Comparison of ENCODE assay signal across 7 mouse cellular contexts in genomic region chr11:62624341-62625291, GRCm38 (mm10). TPM values are rescaled to one million over a fixed set of nuclear protein-coding genes. Genes with fewer than 3 reads are reported as not detected.
DNase-seq lines count a peak whose midpoint lies in the region; ATAC-seq and TF ChIP-seq lines count a peak whose summit lies in the region.

No protein-coding gene starts in this region.

- no peak overlapping the region for H3K4me3 ChIP-seq in C2C12 (ENCODE audit: insufficient read depth, poor library complexity, severe bottlenecking)
- H3K4me3 ChIP-seq in forebrain, embryonic 11.5 days (ENCODE audit: low read depth, low read length) = no peak overlapping the region
- no peak overlapping the region for H3K4me3 ChIP-seq in intestine, postnatal 0 days (ENCODE audit: low read depth, low read length)
- no peak overlapping the region for H3K4me3 ChIP-seq in liver, embryonic 14.5 days (ENCODE audit: insufficient read depth in 1 of 2, low read depth in 2 of 2, low read length in 2 of 2)

- 70% methylated on average over 10 of the region's 10 CpGs for WGBS in forebrain, embryonic 11.5 days
- WGBS in intestine, postnatal 0 days = 19% methylated on average over 10 of the region's 10 CpGs
- 40% methylated on average over 10 of the region's 10 CpGs for WGBS in liver, embryonic 14.5 days (ENCODE audit: insufficient replicate concordance)

- TF ChIP-seq CTCF in C2C12 (IDR thresholded peaks at IDR 0.05; ENCODE audit: control insufficient read depth, insufficient read depth, insufficient read length) = no peak
- no peak for TF ChIP-seq CTCF in intestine, postnatal 0 days (IDR thresholded peaks at IDR 0.05; ENCODE audit: low read depth)
- TF ChIP-seq CTCF in liver, embryonic 14.5 days (IDR thresholded peaks at IDR 0.05; ENCODE audit: low read depth) = no peak

- H3ac ChIP-seq in C2C12 (ENCODE audit: control insufficient read depth, insufficient read length, low read depth) = peak overlapping the region; percentile 13

- 0 out of 2 replicates have a peak overlapping the region, but pooled peaks have one; percentile 31 for H3K27ac ChIP-seq in forebrain, embryonic 11.5 days (ENCODE audit: low read depth, low read length)
- peak overlapping the region; percentile 95 for H3K27ac ChIP-seq in intestine, postnatal 0 days (ENCODE audit: low read depth, low read length)
- no peak overlapping the region for H3K27ac ChIP-seq in liver, embryonic 14.5 days

- ATAC-seq in forebrain, embryonic 11.5 days (replicated peaks; ENCODE audit: low FRiP score) = no peak
- ATAC-seq in intestine, postnatal 0 days = peak; percentile 90
- ATAC-seq in liver, embryonic 14.5 days (ENCODE audit: insufficient read depth) = peak; percentile 82

- no peak overlapping the region for H3K4me2 ChIP-seq in forebrain, embryonic 11.5 days (ENCODE audit: low read depth, low read length, severe bottlenecking)
- peak overlapping the region; percentile 28 for H3K4me2 ChIP-seq in intestine, postnatal 0 days (replicated peaks; ENCODE audit: low read depth)
- H3K4me2 ChIP-seq in liver, embryonic 14.5 days (ENCODE audit: low read depth) = no peak overlapping the region

- no peaks in the 10 kb centered on the region for H3K79me2 ChIP-seq in C2C12 (ENCODE audit: control insufficient read depth, insufficient read depth)

- peaks cover 3% of the 10 kb centered on the region for H3K36me3 ChIP-seq in C2C12 (ENCODE audit: control insufficient read depth, insufficient read depth)
- no peaks in the 10 kb centered on the region for H3K36me3 ChIP-seq in forebrain, embryonic 11.5 days (ENCODE audit: control insufficient read depth, insufficient read depth, low read length)
- peaks cover 9% of the 10 kb centered on the region for H3K36me3 ChIP-seq in intestine, postnatal 0 days (ENCODE audit: control insufficient read depth, insufficient read depth)
- H3K36me3 ChIP-seq in liver, embryonic 14.5 days (replicated peaks; ENCODE audit: control insufficient read depth, insufficient read depth, low read depth) = no peaks in the 10 kb centered on the region

- peaks cover 1% of the 10 kb centered on the region for H3K79me3 ChIP-seq in C2C12 (ENCODE audit: low read depth)

- no peak for TF ChIP-seq EP300 in liver, embryonic 14.5 days (IDR thresholded peaks at IDR 0.05; ENCODE audit: low read depth)

- peak; percentile 60 for DNase-seq in 3134 (ENCODE audit: extremely low read depth, insufficient read length, low spot score)
- no peak for DNase-seq in forebrain, embryonic 11.5 days (ENCODE audit: low spot score)
- DNase-seq in liver, embryonic 14.5 days (ENCODE audit: low read depth in 3 of 3, low spot score in 3 of 3) = no peak
- peak; percentile 54 for DNase-seq in telencephalon, adult 2 months (ENCODE audit: low read depth, low spot score)
- DNase-seq in thymus, postnatal 25 days = no peak

- peaks cover 14% of the 10 kb centered on the region for H3K4me1 ChIP-seq in forebrain, embryonic 11.5 days (replicated peaks; ENCODE audit: control insufficient read depth, insufficient read depth, low read length)
- H3K4me1 ChIP-seq in intestine, postnatal 0 days (replicated peaks; ENCODE audit: control insufficient read depth, insufficient read depth, low read length) = peaks cover 20% of the 10 kb centered on the region; the same call in 1 of the 2 replicates
- H3K4me1 ChIP-seq in liver, embryonic 14.5 days (replicated peaks; ENCODE audit: control insufficient read depth in 2 of 2, insufficient read depth in 2 of 2, low read length in 1 of 2) = peaks cover 14 to 25% of the 10 kb centered on the region in 2 experiments

- H3K27me3 ChIP-seq in C2C12 (ENCODE audit: control insufficient read depth, insufficient read depth, insufficient read length) = no peaks in the 10 kb centered on the region
- no peaks in the 10 kb centered on the region for H3K27me3 ChIP-seq in forebrain, embryonic 11.5 days (ENCODE audit: control insufficient read depth, insufficient read depth, low read length)
- H3K27me3 ChIP-seq in intestine, postnatal 0 days (replicated peaks; ENCODE audit: control insufficient read depth, insufficient read depth, low read length) = no peaks in the 10 kb centered on the region
- no peaks in the 10 kb centered on the region for H3K27me3 ChIP-seq in liver, embryonic 14.5 days (ENCODE audit: control insufficient read depth, insufficient read depth, low read length)

- no peaks in the 10 kb centered on the region for H3K9me3 ChIP-seq in forebrain, embryonic 11.5 days (ENCODE audit: control insufficient read depth, low read length)
- H3K9me3 ChIP-seq in intestine, postnatal 0 days (ENCODE audit: control insufficient read depth) = no peaks in the 10 kb centered on the region
- no peaks in the 10 kb centered on the region for H3K9me3 ChIP-seq in liver, embryonic 14.5 days (ENCODE audit: control insufficient read depth, low read length)

- no peak overlapping the region for H3K9ac ChIP-seq in forebrain, embryonic 11.5 days (ENCODE audit: low read length)
- H3K9ac ChIP-seq in intestine, postnatal 0 days (ENCODE audit: low read depth, low read length) = no peak overlapping the region
- no peak overlapping the region for H3K9ac ChIP-seq in liver, embryonic 14.5 days (replicated peaks)

TF ChIP-seq in C2C12, 6 proteins besides CTCF, POLR2A, EP300 and RAD21:
- TF ChIP-seq MAX (IDR thresholded peaks at IDR 0.05) (no peak), CEBPB (IDR thresholded peaks at IDR 0.05; ENCODE audit: low read depth) (peak; percentile 48)

RNA-seq across cellular contexts. Expression of gene Lrrc75a, which starts 23.7 kb away (rescaled TPM):
- polyA plus RNA-seq in C2C12 (2012; fragmentation: generic; extraction: Trizol) = 12.5 TPM
- 14.3 and 20.7 TPM in 2 replicates for polyA plus RNA-seq in forebrain, embryonic 11.5 days (2014; fragmentation: Nextera tagmentation; extraction: Ambion mirVana)
- 31.9 and 32.3 TPM in 2 replicates for polyA plus RNA-seq in intestine, postnatal 0 days (2015; fragmentation: Nextera tagmentation; extraction: Ambion mirVana)
- polyA plus RNA-seq in liver, embryonic 14.5 days (2012; rRNA removed) = 0.93 and 1.1 TPM in 2 replicates
- polyA plus RNA-seq in liver, embryonic 14.5 days (2014; fragmentation: Nextera tagmentation; extraction: Ambion mirVana) = 0.99 and 1.3 TPM in 2 replicates

RNA-seq across cellular contexts. Expression of gene Mmgt2, which starts 23.8 kb away (rescaled TPM):
- 29.1 TPM for polyA plus RNA-seq in C2C12 (2012; fragmentation: generic; extraction: Trizol)
- polyA plus RNA-seq in forebrain, embryonic 11.5 days (2014; fragmentation: Nextera tagmentation; extraction: Ambion mirVana) = 37.8 and 41.1 TPM in 2 replicates
- 62.2 and 67.7 TPM in 2 replicates for polyA plus RNA-seq in intestine, postnatal 0 days (2015; fragmentation: Nextera tagmentation; extraction: Ambion mirVana)
- polyA plus RNA-seq in liver, embryonic 14.5 days (2012; rRNA removed) = 8.1 and 8.9 TPM in 2 replicates
- polyA plus RNA-seq in liver, embryonic 14.5 days (2014; fragmentation: Nextera tagmentation; extraction: Ambion mirVana) = 8.8 and 8.9 TPM in 2 replicates

RNA-seq across cellular contexts. Expression of gene Trpv2, which starts 50.3 kb away (rescaled TPM):
- polyA plus RNA-seq in C2C12 (2012; fragmentation: generic; extraction: Trizol) = 12.8 TPM
- polyA plus RNA-seq in forebrain, embryonic 11.5 days (2014; fragmentation: Nextera tagmentation; extraction: Ambion mirVana) = 3.0 and 3.1 TPM in 2 replicates
- polyA plus RNA-seq in intestine, postnatal 0 days (2015; fragmentation: Nextera tagmentation; extraction: Ambion mirVana) = 6.0 and 6.3 TPM in 2 replicates
- polyA plus RNA-seq in liver, embryonic 14.5 days (2012; rRNA removed) = 3.5 and 4.2 TPM in 2 replicates
- polyA plus RNA-seq in liver, embryonic 14.5 days (2014; fragmentation: Nextera tagmentation; extraction: Ambion mirVana) = 4.6 and 4.8 TPM in 2 replicates

Comparison
In these comparisons a context has a peak if more than half of its experiments do, and no peak if none do; other contexts are left out.
1. DNase-seq: peak in 3134 (single experiment) and telencephalon, adult 2 months (single experiment); none in forebrain, embryonic 11.5 days (single experiment), liver, embryonic 14.5 days (0 of 3) and thymus, postnatal 25 days (single experiment).